Mouse (Mus musculus) thymus, postnatal 10 days (tissue): Measurements from ENCODE around the gene Gm28372.

ENCODE experiments used
- DNase-seq, 2 experiments: peaks; one replicate each; pipeline ENCODE4 v3.0.0; 2021; ENCODE audit warnings: low spot score in 2 of 2

Gene Gm28372

GRCm38 (mm10) chr2:130411558-130412495, 6.8 kb downstream of the Gm28372 start:
- DNase-seq = peak; percentile 45 to 84

- no peak for DNase-seq
Measured at GRCm38 (mm10) chr2:130412775-130413174, 7.7 kb downstream of the Gm28372 start.

- no peak for DNase-seq
Measured at GRCm38 (mm10) chr2:130414094-130414856, 9.2 kb downstream of the Gm28372 start.

- DNase-seq = no peak
Measured at GRCm38 (mm10) chr2:130421781-130422620, 17.0 kb downstream of the Gm28372 start.

GRCm38 (mm10) chr2:130423397-130424125, 18.5 kb downstream of the Gm28372 start:
- peak; percentile 80 to 83 for DNase-seq

GRCm38 (mm10) chr2:130424126-130424853, 19.3 kb downstream of the Gm28372 start, which contains the start of the genes Vps16 and Pced1a:
Gene Vps16 (plus strand): TSS chr2:130424339.
Gene Pced1a (minus strand): TSS chr2:130424701.
- peak; percentile 87 to 91 for DNase-seq

GRCm38 (mm10) chr2:130425112-130425511, 20.1 kb downstream of the Gm28372 start:
- DNase-seq = no peak

- no peak for DNase-seq
Measured at GRCm38 (mm10) chr2:130429851-130430250, 24.8 kb downstream of the Gm28372 start.

GRCm38 (mm10) chr2:130430484-130430883, 25.4 kb downstream of the Gm28372 start:
- DNase-seq = no peak

GRCm38 (mm10) chr2:130432157-130432556, 27.1 kb downstream of the Gm28372 start:
- no peak for DNase-seq

GRCm38 (mm10) chr2:130433152-130433551, 28.1 kb downstream of the Gm28372 start:
- DNase-seq = peak in 1 of 2 experiments; percentile 67

GRCm38 (mm10) chr2:130436769-130437168, 31.7 kb downstream of the Gm28372 start:
- DNase-seq = no peak

- DNase-seq = no peak
Measured at GRCm38 (mm10) chr2:130438861-130439260, 33.8 kb downstream of the Gm28372 start.

GRCm38 (mm10) chr2:130439840-130440480, 34.9 kb downstream of the Gm28372 start:
- no peak for DNase-seq

GRCm38 (mm10) chr2:130442162-130442561, 37.1 kb downstream of the Gm28372 start:
- no peak for DNase-seq

GRCm38 (mm10) chr2:130448449-130448848, 43.4 kb downstream of the Gm28372 start:
- DNase-seq = no peak

- no peak for DNase-seq
Measured at GRCm38 (mm10) chr2:130449021-130449793, 44.2 kb downstream of the Gm28372 start.

GRCm38 (mm10) chr2:130449794-130450433, 44.9 kb downstream of the Gm28372 start, which contains the start of gene Ptpra:
Gene Ptpra (plus strand): TSS chr2:130450278.
- DNase-seq = peak; percentile 86 to 91
